Mouse (Mus musculus) MEL (cell line): ENCODE measurements around the gene Iah1. TPM values are rescaled to one million over a fixed set of nuclear protein-coding genes. Genes with fewer than 3 reads are reported as not detected.

Source experiments
- DNase-seq: peaks from one replicate; pipeline ENCODE4 v3.0.0; 2011; ENCODE audit warnings: low read depth, low spot score
- H3K27ac ChIP-seq: 2 replicates; pipeline ENCODE4 v1.5.1; 2012; ENCODE audit warnings: low read depth, mild to moderate bottlenecking, control low read depth, low read length, moderate library complexity; ENCODE audit not compliant: control insufficient read depth
- H3K27me3 ChIP-seq, 2 experiments: fragments of 150-350 bp in 1 of 2; sonication (generic) in 1 of 2; 2 replicates each; pipeline ENCODE4 v1.6.1; 2012; ENCODE audit warnings: low read length in 2 of 2, mild to moderate bottlenecking in 2 of 2, improper control_type of control experiment in 1 of 2, moderate library complexity in 1 of 2; ENCODE audit not compliant: insufficient read depth in 2 of 2, control insufficient read depth in 1 of 2
- H3K36me3 ChIP-seq, 2 experiments: 2 replicates each; pipeline ENCODE4 v1.6.1; 2012 to 2014; ENCODE audit warnings: low read length in 2 of 2, improper control_type of control experiment in 1 of 2, inconsistent platforms in 1 of 2, mild to moderate bottlenecking in 1 of 2; ENCODE audit not compliant: insufficient read depth in 2 of 2, control insufficient read depth in 1 of 2
- H3K4me1 ChIP-seq, 2 experiments: fragments of 150-350 bp in 1 of 2; sonication (generic) in 1 of 2; 2 replicates each; pipeline ENCODE4 v1.6.1; 2012; ENCODE audit warnings: low read length in 2 of 2, improper control_type of control experiment in 1 of 2, mild to moderate bottlenecking in 1 of 2; ENCODE audit not compliant: insufficient read depth in 2 of 2, control insufficient read depth in 1 of 2
- H3K4me3 ChIP-seq, 2 experiments: fragments of 150-350 bp in 1 of 2; sonication (generic) in 1 of 2; 2 replicates each; pipeline ENCODE4 v1.5.1; 2012; ENCODE audit warnings: low read depth in 2 of 2, low read length in 2 of 2, mild to moderate bottlenecking in 2 of 2, moderate library complexity in 2 of 2, control low read depth in 1 of 2, improper control_type of control experiment in 1 of 2; ENCODE audit not compliant: control insufficient read depth in 1 of 2, insufficient read depth in 1 of 2
- H3K79me2 ChIP-seq: 2 replicates; pipeline ENCODE4 v1.6.1; 2012; ENCODE audit warnings: mild to moderate bottlenecking, low read length, moderate library complexity; ENCODE audit not compliant: control insufficient read depth, poor library complexity, insufficient read depth
- H3K9ac ChIP-seq: 2 replicates; pipeline ENCODE4 v1.6.1; 2012; ENCODE audit warnings: low read depth, mild to moderate bottlenecking, control low read depth, low read length, moderate library complexity; ENCODE audit not compliant: control insufficient read depth, poor library complexity, severe bottlenecking
- H3K9me3 ChIP-seq: fragments of 150-350 bp; sonication (generic); replicated peaks from 2 replicates; pipeline ENCODE4 v1.6.1; 2012; ENCODE audit warnings: mild to moderate bottlenecking, low read length, improper control_type of control experiment, moderate library complexity; ENCODE audit not compliant: insufficient read depth
- CHD1 ChIP-seq: IDR thresholded peaks from 2 replicates; pipeline ENCODE4 v1.6.1; 2012; ENCODE audit warnings: low read depth, mild to moderate bottlenecking, inconsistent platforms, low read length, improper control_type of control experiment
- EP300 ChIP-seq, 2 experiments: IDR thresholded peaks; 2 replicates each; pipeline ENCODE4 v1.6.1; 2011; ENCODE audit warnings: improper control_type of control experiment in 2 of 2, low read length in 2 of 2, low read depth in 1 of 2, mild to moderate bottlenecking in 1 of 2
- HCFC1 ChIP-seq: IDR thresholded peaks from 2 replicates; pipeline ENCODE4 v1.6.1; 2012; ENCODE audit warnings: low read depth, mild to moderate bottlenecking, inconsistent platforms, low read length, improper control_type of control experiment, moderate library complexity
- MAFK ChIP-seq: IDR thresholded peaks from 2 replicates; pipeline ENCODE4 v1.6.1; 2011; ENCODE audit warnings: low read depth, mild to moderate bottlenecking, low read length, improper control_type of control experiment, borderline replicate concordance
- MAX ChIP-seq: IDR thresholded peaks from 2 replicates; pipeline ENCODE4 v1.6.1; 2011; ENCODE audit warnings: low read length, improper control_type of control experiment
- MAZ ChIP-seq: IDR thresholded peaks from 2 replicates; pipeline ENCODE4 v1.6.1; 2012; ENCODE audit warnings: low read depth, mild to moderate bottlenecking, inconsistent platforms, low read length, improper control_type of control experiment
- MEF2A ChIP-seq: IDR thresholded peaks from 2 replicates; pipeline ENCODE4 v1.6.1; 2014; ENCODE audit warnings: low read depth, mild to moderate bottlenecking, inconsistent platforms, low read length, improper control_type of control experiment; ENCODE audit not compliant: poor library complexity, insufficient replicate concordance, severe bottlenecking; ENCODE audit errors: extremely low read depth
- MYC ChIP-seq: IDR thresholded peaks from 2 replicates; pipeline ENCODE4 v1.6.1; 2011; ENCODE audit warnings: low read depth, mild to moderate bottlenecking, low read length, improper control_type of control experiment, moderate library complexity
- POLR2A ChIP-seq, 2 experiments: IDR thresholded peaks; 2 replicates each; pipeline ENCODE4 v1.6.1; 2011 to 2012; ENCODE audit warnings: low read length in 2 of 2, mild to moderate bottlenecking in 2 of 2, control low read depth in 1 of 2, improper control_type of control experiment in 1 of 2, low read depth in 1 of 2, moderate library complexity in 1 of 2; ENCODE audit not compliant: control insufficient read depth in 1 of 2, insufficient read depth in 1 of 2, poor library complexity in 1 of 2
- POLR2AphosphoS5 ChIP-seq: IDR thresholded peaks from 2 replicates; pipeline ENCODE4 v1.6.1; 2012; ENCODE audit warnings: low read depth, borderline replicate concordance, mild to moderate bottlenecking, inconsistent platforms, low read length, moderate library complexity, mixed read lengths
- SIN3A ChIP-seq: IDR thresholded peaks from 2 replicates; pipeline ENCODE4 v1.6.1; 2012; ENCODE audit warnings: low read length, improper control_type of control experiment, inconsistent platforms
- TAL1 ChIP-seq: IDR thresholded peaks from 2 replicates; pipeline ENCODE4 v1.6.1; 2012; ENCODE audit warnings: mild to moderate bottlenecking, inconsistent platforms, low read length, moderate library complexity, mixed read lengths
- TBP ChIP-seq: IDR thresholded peaks from 2 replicates; pipeline ENCODE4 v1.8.0; 2011; ENCODE audit warnings: low read depth, low read length, improper control_type of control experiment
- TCF12 ChIP-seq: IDR thresholded peaks from 2 replicates; pipeline ENCODE4 v1.6.1; 2014; ENCODE audit warnings: low read depth, mild to moderate bottlenecking, inconsistent platforms, low read length, improper control_type of control experiment, moderate library complexity
- USF2 ChIP-seq, 2 experiments: IDR thresholded peaks; 2 replicates each; pipeline ENCODE4 v1.6.1; 2011 to 2012; ENCODE audit warnings: improper control_type of control experiment in 2 of 2, low read length in 2 of 2, borderline replicate concordance in 1 of 2, inconsistent platforms in 1 of 2, low read depth in 1 of 2, mild to moderate bottlenecking in 1 of 2; ENCODE audit not compliant: insufficient read depth in 1 of 2
- ZC3H11A ChIP-seq: IDR thresholded peaks from 2 replicates; pipeline ENCODE4 v1.6.1; 2012; ENCODE audit warnings: low read depth, mild to moderate bottlenecking, inconsistent platforms, low read length, improper control_type of control experiment
- ZMIZ1 ChIP-seq: IDR thresholded peaks from 2 replicates; pipeline ENCODE4 v1.6.1; 2012; ENCODE audit warnings: low read depth, mild to moderate bottlenecking, inconsistent platforms, low read length, improper control_type of control experiment, moderate library complexity
- ZNF384 ChIP-seq: IDR thresholded peaks from 2 replicates; pipeline ENCODE4 v1.6.1; 2012; ENCODE audit warnings: low read depth, mild to moderate bottlenecking, inconsistent platforms, low read length, improper control_type of control experiment
- polyA plus RNA-seq, 2 experiments: library from polyadenylated mRNA; stranded (reverse) in 1 of 2; unstranded in 1 of 2; fragments of >175 nt in 1 of 2; fragments of >200 nt in 1 of 2; gene quantifications; 2 replicates each; pipeline versions ENCODE4 v1.2.1 to v1.2.4; 2012; ENCODE audit warnings: low replicate concordance in 2 of 2, low read depth in 1 of 2; ENCODE audit not compliant: insufficient read length in 2 of 2, insufficient read depth in 1 of 2, missing spikeins in 1 of 2
- total RNA-seq: library from RNA; depleted of rRNA; stranded (reverse); fragments of 300-350 nt; gene quantifications from 2 replicates; pipeline ENCODE4 v1.2.3, GENCODE M21; 2012

Gene Iah1
- total and polyA plus RNA-seq, 3 experiments = 14.2 to 15.4 TPM; not detected in 1

GRCm38 (mm10) chr12:21364624-21365435, 48.6 kb downstream of the Iah1 start:
- Histone ChIP-seq H3K27me3 (no peaks in the 10 kb centered on the region), H3K9ac (no peak overlapping the region), H3K9me3 (no peaks in the 10 kb centered on the region), H3K27ac (no peak overlapping the region), H3K4me3 (no peak overlapping the region), H3K79me2 (peaks cover 4% of the 10 kb centered on the region; the same call in 1 of the 2 replicates), H3K36me3 (no peaks in the 10 kb centered on the region; a peak in 1 of 4 replicates), H3K4me1 (no peaks in the 10 kb centered on the region)
- no peak for DNase-seq
- TF ChIP-seq EP300 (IDR thresholded peaks at IDR 0.05; ENCODE audit: low read depth in 1 of 2, low read length in 2 of 2) = no peak
- no peak for TF ChIP-seq MAZ
- TF ChIP-seq SIN3A = no peak
- no peak for TF ChIP-seq MYC

DNA sequence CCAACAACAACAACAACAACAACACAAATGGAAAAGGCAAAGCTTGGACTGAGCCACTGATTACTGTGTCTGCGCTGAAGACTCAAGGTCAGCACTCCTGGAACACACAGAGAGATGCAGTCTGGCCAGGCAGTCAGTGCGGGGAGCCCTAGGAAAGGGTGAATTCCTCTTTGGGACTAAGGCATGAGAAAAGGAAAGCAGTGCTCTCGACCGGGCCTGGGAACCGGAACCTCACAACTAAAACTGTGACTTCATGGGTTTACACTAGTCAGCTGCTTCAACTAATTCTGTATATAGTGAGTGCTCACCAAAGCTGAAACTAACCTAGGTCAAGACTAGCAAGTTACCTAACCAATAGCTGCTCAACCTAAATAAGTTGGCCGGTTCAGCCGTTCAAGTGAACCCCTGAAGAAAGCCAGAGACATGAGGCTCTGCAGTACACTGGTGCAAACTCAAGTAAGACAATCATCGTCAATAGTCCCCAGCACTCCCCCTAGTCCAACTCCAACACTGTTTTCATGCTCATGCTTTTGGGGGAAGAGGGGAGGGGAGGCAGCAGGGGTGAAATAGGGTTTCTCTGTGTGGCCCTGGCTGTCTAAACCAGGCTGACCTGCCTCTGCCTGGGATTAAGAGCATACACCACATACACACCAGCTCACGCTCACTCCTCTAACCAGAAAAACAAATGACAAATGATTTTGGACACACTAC, 52.3 kb downstream of the Iah1 start:
- H3K27ac ChIP-seq = no peak overlapping the region
- peaks cover 0 to 7% of the 10 kb centered on the region in 2 experiments; a peak in 2 of 4 replicates for H3K36me3 ChIP-seq
- H3K9me3 ChIP-seq = no peaks in the 10 kb centered on the region
- H3K4me3 ChIP-seq = no peak overlapping the region
- peaks cover 8% of the 10 kb centered on the region for H3K79me2 ChIP-seq
- no peak for TF ChIP-seq MAX
- no peak for TF ChIP-seq ZNF384
- TF ChIP-seq ZC3H11A = no peak
- no peak for TF ChIP-seq EP300 (IDR thresholded peaks at IDR 0.05; ENCODE audit: low read depth in 1 of 2, low read length in 2 of 2)
- no peaks in the 10 kb centered on the region for H3K27me3 ChIP-seq
- peaks cover 0 to 2% of the 10 kb centered on the region in 2 experiments; a peak in 1 of 4 replicates for H3K4me1 ChIP-seq
- H3K9ac ChIP-seq = no peak overlapping the region
- DNase-seq = no peak

DNA sequence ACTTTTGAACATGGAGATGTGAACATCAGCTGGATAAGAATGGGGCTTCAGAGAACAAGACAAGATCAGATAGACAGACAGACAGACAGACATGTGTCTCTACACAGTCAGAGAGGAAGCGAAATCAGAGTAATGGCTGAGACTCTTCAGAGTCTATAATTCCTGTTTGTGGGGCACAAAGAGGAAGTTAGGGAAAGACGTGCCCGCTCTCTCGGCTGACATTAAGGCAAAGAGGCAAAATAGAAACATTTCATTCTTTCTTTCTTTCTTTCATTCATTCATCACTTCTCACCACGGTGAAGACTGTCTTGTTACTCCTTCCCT, 52.9 kb downstream of the Iah1 start:
- no peak overlapping the region for H3K27ac ChIP-seq

More for the DNA sequence above, 52.9 kb downstream of the Iah1 start:
- peaks cover 8% of the 10 kb centered on the region for H3K79me2 ChIP-seq
- no peak overlapping the region for H3K4me3 ChIP-seq
- peaks cover 0 to 7% of the 10 kb centered on the region in 2 experiments; a peak in 2 of 4 replicates for H3K36me3 ChIP-seq
- H3K4me1 ChIP-seq = peaks cover 0 to 2% of the 10 kb centered on the region in 2 experiments; a peak in 1 of 4 replicates
- TF ChIP-seq TBP (no peak), ZC3H11A (no peak), POLR2A (IDR thresholded peaks at IDR 0.05; ENCODE audit: control insufficient read depth in 1 of 2, insufficient read depth in 1 of 2, low read depth in 1 of 2, low read length in 2 of 2, poor library complexity in 1 of 2) (no peak), USF2 (IDR thresholded peaks at IDR 0.05; ENCODE audit: borderline replicate concordance in 1 of 2, insufficient read depth in 1 of 2, low read depth in 1 of 2, low read length in 2 of 2) (no peak), CHD1 (no peak), MAX (no peak), MEF2A (no peak), POLR2AphosphoS5 (no peak), ZMIZ1 (no peak), SIN3A (no peak), TCF12 (no peak), MAFK (no peak), MAZ (no peak), HCFC1 (no peak), TAL1 (no peak)
- peak; percentile 38 for DNase-seq
- no peaks in the 10 kb centered on the region for H3K9me3 ChIP-seq
- H3K27me3 ChIP-seq = no peaks in the 10 kb centered on the region
- H3K9ac ChIP-seq = no peak overlapping the region
